Mouse (Mus musculus) embryonic stem cell, embryonic (primary cell): ENCODE data around the gene Cnp.

Experiments
- CTCF ChIA-PET, 4 experiments: fragments of 300-600 bp in 2 of 4; fragments of 350-600 bp in 2 of 4; sonication (Branson Sonifier 250); formaldehyde crosslinking; loops; one replicate each; lab custom pipeline; 2022; ENCODE audit warnings: inconsistent platforms in 2 of 4; lab: Charles Lee
- POLR2A ChIA-PET, 4 experiments: fragments of 300-600 bp in 2 of 4; fragments of 350-600 bp in 2 of 4; sonication (Branson Sonifier 250); formaldehyde crosslinking; loops; one replicate each; lab custom pipeline; 2022; ENCODE audit warnings: antibody characterized with exemption in 4 of 4, inconsistent platforms in 1 of 4; lab: Charles Lee

The Cnp gene

GRCm38 (mm10) chr11:100569789-100570188, 4.9 kb upstream of the Cnp start:
- ChIA-PET POLR2A (interaction anchor here in 3 of 4 experiments (0.7 to 1.7 kb wide), 7 partner anchors 10 to 194 kb away, joined by 3 to 7 read pairs (median 3); partner anchors contain the start of gene Acly (in 2 of the 3)), CTCF (interaction anchor here in 3 of 4 experiments (0.6 to 1.7 kb wide), 5 partner anchors 11 to 175 kb away, joined by 3 to 4 read pairs (median 3); no protein-coding TSS in a partner anchor)

GRCm38 (mm10) chr11:100570430-100571201, 4.1 kb upstream of the Cnp start:
- ChIA-PET CTCF (interaction anchor here in 1 of 4 experiments (0.6 to 1.7 kb wide), 2 partner anchors 117 to 175 kb away, joined by 3 to 4 read pairs; no protein-coding TSS in a partner anchor), POLR2A (interaction anchor here in 2 of 4 experiments (1.3 to 1.7 kb wide), 3 partner anchors 11 to 128 kb away, joined by 3 to 7 read pairs (median 4); partner anchors contain the start of gene Acly (in 1 of the 2))

GRCm38 (mm10) chr11:100571202-100571567, 3.5 kb upstream of the Cnp start:
- ChIA-PET POLR2A (interaction anchor here in 2 of 4 experiments (0.6 to 1.1 kb wide), 2 partner anchors 43 to 1969 kb away, joined by 5 read pairs; partner anchors contain the start of gene Acly (in 1 of the 2)), CTCF (no interaction called here)

GRCm38 (mm10) chr11:100574188-100574587, 516 bp upstream of the Cnp start:
- CTCF ChIA-PET, result no interaction called here

GRCm38 (mm10) chr11:100575484-100575855, 766 bp downstream of the Cnp start:
- ChIA-PET CTCF (interaction anchor here in 1 of 4 experiments (0.6 kb wide), 1 partner anchor 259 kb away, joined by 3 read pairs; no protein-coding TSS in a partner anchor), POLR2A (interaction anchor here in 2 of 4 experiments (0.7 to 4.6 kb wide), 14 partner anchors 9 to 253 kb away, joined by 3 to 24 read pairs (median 3); partner anchors contain the start of gene Acly (in 2 of the 2))

More at GRCm38 (mm10) chr11:100574188-100574587, 516 bp upstream of the Cnp start:
- POLR2A ChIA-PET, result no interaction called here

- ChIA-PET POLR2A (interaction anchor here (0.6 to 4.6 kb wide), 35 partner anchors 10 to 595 kb away, joined by 3 to 24 read pairs (median 3); partner anchors contain the start of genes Acly (in 3 of the 4), Dnajc7 (in 1 of the 4), Eif1 (in 1 of the 4) and Hspb9 (in 1 of the 4)), CTCF (interaction anchor here in 2 of 4 experiments (0.6 to 1.2 kb wide), 4 partner anchors 70 to 200 kb away, joined by 3 to 4 read pairs (median 4); no protein-coding TSS in a partner anchor)
Observed at GRCm38 (mm10) chr11:100576256-100576655, 1.6 kb downstream of the Cnp start.

- ChIA-PET POLR2A (interaction anchor here in 3 of 4 experiments (0.6 to 4.6 kb wide), 16 partner anchors 9 to 361 kb away, joined by 3 to 24 read pairs (median 3); partner anchors contain the start of genes Acly (in 2 of the 3), Hspb9 (in 1 of the 3), Jup (in 1 of the 3) and Kat2a (in 1 of the 3)), CTCF (interaction anchor here in 1 of 4 experiments (0.5 kb wide), 1 partner anchor 681 kb away, joined by 3 read pairs; no protein-coding TSS in a partner anchor)
Observed at GRCm38 (mm10) chr11:100577852-100578599, 3.3 kb downstream of the Cnp start.

- ChIA-PET POLR2A (interaction anchor here (0.6 to 4.6 kb wide), 15 partner anchors 12 to 133 kb away, joined by 3 to 24 read pairs (median 4); partner anchors contain the start of genes Acly (in 3 of the 4), Kat2a (in 1 of the 4) and Nkiras2 (in 1 of the 4)), CTCF (interaction anchor here in 1 of 4 experiments (1.4 kb wide), 1 partner anchor 116 kb away, joined by 5 read pairs; no protein-coding TSS in a partner anchor)
Observed at GRCm38 (mm10) chr11:100579116-100579799, 4.6 kb downstream of the Cnp start.

- POLR2A ChIA-PET, result interaction anchor here (0.6 to 5.4 kb wide), 17 partner anchors 12 to 260 kb away, joined by 3 to 49 read pairs (median 4); partner anchors contain the start of genes Acly (in 3 of the 4) and Nkiras2 (in 1 of the 4)
- CTCF ChIA-PET, result interaction anchor here (0.6 to 2.1 kb wide), 5 partner anchors 24 to 121 kb away, joined by 3 to 7 read pairs (median 5); no protein-coding TSS in a partner anchor
Observed at GRCm38 (mm10) chr11:100580275-100580674, 5.6 kb downstream of the Cnp start.

GRCm38 (mm10) chr11:100581756-100582155, 7.1 kb downstream of the Cnp start:
- CTCF ChIA-PET, result interaction anchor here in 2 of 4 experiments (1.6 to 2.1 kb wide), 2 partner anchors 30 to 113 kb away, joined by 5 to 6 read pairs; no protein-coding TSS in a partner anchor
- POLR2A ChIA-PET, result interaction anchor here (0.5 to 5.4 kb wide), 16 partner anchors 9 to 214 kb away, joined by 3 to 49 read pairs (median 3); partner anchors contain the start of genes Acly (in 1 of the 4), Dnajc7 (in 1 of the 4) and Nkiras2 (in 1 of the 4)

- CTCF ChIA-PET, result interaction anchor here in 1 of 4 experiments (2.1 kb wide), 1 partner anchor 113 kb away, joined by 6 read pairs; no protein-coding TSS in a partner anchor
- POLR2A ChIA-PET, result interaction anchor here (0.5 to 5.4 kb wide), 15 partner anchors 9 to 1105 kb away, joined by 3 to 49 read pairs (median 3); partner anchors contain the start of genes Dnajc7 (in 1 of the 4) and Nkiras2 (in 1 of the 4)
Observed at GRCm38 (mm10) chr11:100582413-100582812, 7.7 kb downstream of the Cnp start.

GRCm38 (mm10) chr11:100582836-100583235, 8.1 kb downstream of the Cnp start:
- CTCF ChIA-PET, result no interaction called here
- POLR2A ChIA-PET, result interaction anchor here (0.5 to 5.4 kb wide), 12 partner anchors 8 to 1104 kb away, joined by 3 to 49 read pairs (median 3); partner anchors contain the start of gene Acly (in 1 of the 4)

GRCm38 (mm10) chr11:100584561-100584961, 9.9 kb downstream of the Cnp start:
- ChIA-PET CTCF (interaction anchor here in 1 of 4 experiments (0.6 kb wide), 1 partner anchor 128 kb away, joined by 3 read pairs; the partner anchor contains the start of gene Kat2a), POLR2A (interaction anchor here in 1 of 4 experiments (5.4 kb wide), 1 partner anchor 8 kb away, joined by 49 read pairs; no protein-coding TSS in a partner anchor)

GRCm38 (mm10) chr11:100585148-100585547, 10.4 kb downstream of the Cnp start:
- ChIA-PET CTCF (interaction anchor here in 1 of 4 experiments (0.6 kb wide), 1 partner anchor 20 kb away, joined by 4 read pairs; no protein-coding TSS in a partner anchor), POLR2A (interaction anchor here in 2 of 4 experiments (0.6 to 5.4 kb wide), 5 partner anchors 8 to 202 kb away, joined by 3 to 49 read pairs (median 6); partner anchors contain the start of gene Acly (in 1 of the 2))

GRCm38 (mm10) chr11:100588462-100588861, 13.8 kb downstream of the Cnp start:
- POLR2A ChIA-PET, result interaction anchor here in 2 of 4 experiments (0.6 to 7.2 kb wide), 3 partner anchors 12 to 23 kb away, joined by 3 to 34 read pairs (median 5); no protein-coding TSS in a partner anchor
- CTCF ChIA-PET, result interaction anchor here in 1 of 4 experiments (0.5 kb wide), 1 partner anchor 175 kb away, joined by 3 read pairs; no protein-coding TSS in a partner anchor
